Mouse (Mus musculus): ENCODE results near the gene Xkr8. TPM values are rescaled to one million over a fixed set of nuclear protein-coding genes. Genes with fewer than 3 reads are reported as not detected.

The Xkr8 gene
- polyA plus RNA-seq, 1 experiment from 2014 or later, result 6.6 TPM

GRCm38 (mm10) chr4:132760296-132760695 is 27.9 kb upstream of the Xkr8 start:
- no peak overlapping the region for H3K27ac ChIP-seq (ENCODE audit: low read length)
- no peak overlapping the region for H3K4me3 ChIP-seq (ENCODE audit: low read length)
- H3K9ac ChIP-seq (ENCODE audit: low read length), result no peak overlapping the region
- H3K4me1 ChIP-seq (replicated peaks; ENCODE audit: control insufficient read depth, insufficient read depth, low read length), result peaks cover 4% of the 10 kb centered on the region
- H3K27me3 ChIP-seq (ENCODE audit: control insufficient read depth, insufficient read depth, low read depth, low read length), result peaks cover 7% of the 10 kb centered on the region
- H3K9me3 ChIP-seq (ENCODE audit: control insufficient read depth, low read length), result no peaks in the 10 kb centered on the region
- H3K4me2 ChIP-seq (ENCODE audit: low read depth, low read length), result no peak overlapping the region
- no peaks in the 10 kb centered on the region for H3K36me3 ChIP-seq (ENCODE audit: control insufficient read depth, insufficient read depth, low read length)
- ATAC-seq (ENCODE audit: low read depth), result no peak
- WGBS, result 32% methylated on average over 3 of the region's 3 CpGs

- WGBS, result 74% methylated on average over 7 of the region's 7 CpGs
Observed at GRCm38 (mm10) chr4:132757633-132758351, 25.4 kb upstream of the Xkr8 start.

GRCm38 (mm10) chr4:132756974-132757373 is 24.6 kb upstream of the Xkr8 start, which contains the start of gene Smpdl3b:
Gene Smpdl3b (minus strand): TSS chr4:132757252.
- ATAC-seq (ENCODE audit: low read depth), result peak; percentile 92
- H3K9ac ChIP-seq (ENCODE audit: low read length), result peak within 1 kb of the TSS; percentile 70
- H3K4me3 ChIP-seq (ENCODE audit: low read length), result peak within 1 kb of the TSS; percentile 63
- H3K36me3 ChIP-seq (ENCODE audit: control insufficient read depth, insufficient read depth, low read length), result no peaks in the 10 kb centered on the region
- no peaks in the 10 kb centered on the region for H3K9me3 ChIP-seq (ENCODE audit: control insufficient read depth, low read length)
- WGBS, result 1% methylated on average over 22 of the region's 22 CpGs
- no peak within 1 kb of the TSS for H3K27ac ChIP-seq (ENCODE audit: low read length)
- H3K27me3 ChIP-seq (ENCODE audit: control insufficient read depth, insufficient read depth, low read depth, low read length), result peaks cover 7% of the 10 kb centered on the region
- peak within 1 kb of the TSS; percentile 98 for H3K4me2 ChIP-seq (ENCODE audit: low read depth, low read length)
- H3K4me1 ChIP-seq (replicated peaks; ENCODE audit: control insufficient read depth, insufficient read depth, low read length), result peaks cover 4% of the 10 kb centered on the region

More at GRCm38 (mm10) chr4:132757633-132758351, 25.4 kb upstream of the Xkr8 start:
- ATAC-seq (ENCODE audit: low read depth), result no peak
- no peak overlapping the region for H3K27ac ChIP-seq (ENCODE audit: low read length)
- no peaks in the 10 kb centered on the region for H3K9me3 ChIP-seq (ENCODE audit: control insufficient read depth, low read length)
- no peak overlapping the region for H3K4me2 ChIP-seq (ENCODE audit: low read depth, low read length)
- no peak overlapping the region for H3K9ac ChIP-seq (ENCODE audit: low read length)
- H3K4me3 ChIP-seq (ENCODE audit: low read length), result no peak overlapping the region
- peaks cover 7% of the 10 kb centered on the region for H3K27me3 ChIP-seq (ENCODE audit: control insufficient read depth, insufficient read depth, low read depth, low read length)
- H3K36me3 ChIP-seq (ENCODE audit: control insufficient read depth, insufficient read depth, low read length), result no peaks in the 10 kb centered on the region
- H3K4me1 ChIP-seq (replicated peaks; ENCODE audit: control insufficient read depth, insufficient read depth, low read length), result peaks cover 4% of the 10 kb centered on the region

GRCm38 (mm10) chr4:132752992-132753391 is 20.6 kb upstream of the Xkr8 start:
- no peaks in the 10 kb centered on the region for H3K36me3 ChIP-seq (ENCODE audit: control insufficient read depth, insufficient read depth, low read length)
- WGBS, result 43% methylated on average over 6 of the region's 6 CpGs
- peak; percentile 71 for ATAC-seq (ENCODE audit: low read depth)

GRCm38 (mm10) chr4:132749258-132749982 is 17.1 kb upstream of the Xkr8 start:
- no peak overlapping the region for H3K9ac ChIP-seq (ENCODE audit: low read length)
- 76% methylated on average over 6 of the region's 6 CpGs for WGBS
- H3K4me1 ChIP-seq (replicated peaks; ENCODE audit: control insufficient read depth, insufficient read depth, low read length), result no peaks in the 10 kb centered on the region
- no peak overlapping the region for H3K4me3 ChIP-seq (ENCODE audit: low read length)
- no peak overlapping the region for H3K4me2 ChIP-seq (ENCODE audit: low read depth, low read length)
- H3K36me3 ChIP-seq (ENCODE audit: control insufficient read depth, insufficient read depth, low read length), result no peaks in the 10 kb centered on the region
- no peak overlapping the region for H3K27ac ChIP-seq (ENCODE audit: low read length)
- no peak for ATAC-seq (ENCODE audit: low read depth)
- no peaks in the 10 kb centered on the region for H3K27me3 ChIP-seq (ENCODE audit: control insufficient read depth, insufficient read depth, low read depth, low read length)
- no peaks in the 10 kb centered on the region for H3K9me3 ChIP-seq (ENCODE audit: control insufficient read depth, low read length)

More at GRCm38 (mm10) chr4:132752992-132753391, 20.6 kb upstream of the Xkr8 start:
- Histone ChIP-seq H3K9ac (ENCODE audit: low read length) (no peak overlapping the region), H3K4me2 (ENCODE audit: low read depth, low read length) (no peak overlapping the region), H3K27ac (ENCODE audit: low read length) (no peak overlapping the region), H3K9me3 (ENCODE audit: control insufficient read depth, low read length) (no peaks in the 10 kb centered on the region), H3K4me1 (replicated peaks; ENCODE audit: control insufficient read depth, insufficient read depth, low read length) (peaks cover 4% of the 10 kb centered on the region), H3K4me3 (ENCODE audit: low read length) (no peak overlapping the region), H3K27me3 (ENCODE audit: control insufficient read depth, insufficient read depth, low read depth, low read length) (peaks cover 7% of the 10 kb centered on the region)

- H3K36me3 ChIP-seq (ENCODE audit: control insufficient read depth, insufficient read depth, low read length), result no peaks in the 10 kb centered on the region
- ATAC-seq (ENCODE audit: low read depth), result no peak
- WGBS, result 93% methylated on average over 4 of the region's 4 CpGs
- no peaks in the 10 kb centered on the region for H3K27me3 ChIP-seq (ENCODE audit: control insufficient read depth, insufficient read depth, low read depth, low read length)
- no peak overlapping the region for H3K9ac ChIP-seq (ENCODE audit: low read length)
- H3K27ac ChIP-seq (ENCODE audit: low read length), result no peak overlapping the region
- no peaks in the 10 kb centered on the region for H3K4me1 ChIP-seq (replicated peaks; ENCODE audit: control insufficient read depth, insufficient read depth, low read length)
- no peak overlapping the region for H3K4me3 ChIP-seq (ENCODE audit: low read length)
- no peaks in the 10 kb centered on the region for H3K9me3 ChIP-seq (ENCODE audit: control insufficient read depth, low read length)
- H3K4me2 ChIP-seq (ENCODE audit: low read depth, low read length), result no peak overlapping the region
Observed at GRCm38 (mm10) chr4:132748778-132749177, 16.4 kb upstream of the Xkr8 start.

GRCm38 (mm10) chr4:132747664-132748259 is 15.4 kb upstream of the Xkr8 start:
- Histone ChIP-seq H3K9ac (ENCODE audit: low read length) (peak overlapping the region; percentile 44), H3K4me1 (replicated peaks; ENCODE audit: control insufficient read depth, insufficient read depth, low read length) (no peaks in the 10 kb centered on the region), H3K27me3 (ENCODE audit: control insufficient read depth, insufficient read depth, low read depth, low read length) (no peaks in the 10 kb centered on the region), H3K27ac (ENCODE audit: low read length) (peak overlapping the region; percentile 65), H3K4me2 (ENCODE audit: low read depth, low read length) (peak overlapping the region; percentile 37), H3K4me3 (ENCODE audit: low read length) (peak overlapping the region; percentile 32), H3K36me3 (ENCODE audit: control insufficient read depth, insufficient read depth, low read length) (no peaks in the 10 kb centered on the region), H3K9me3 (ENCODE audit: control insufficient read depth, low read length) (no peaks in the 10 kb centered on the region)
- ATAC-seq (ENCODE audit: low read depth), result peak; percentile 69
- 29% methylated on average over 9 of the region's 9 CpGs for WGBS

GRCm38 (mm10) chr4:132746911-132747517 is 14.7 kb upstream of the Xkr8 start:
- ATAC-seq (ENCODE audit: low read depth), result no peak
- WGBS, result 82% methylated on average over 9 of the region's 9 CpGs
- Histone ChIP-seq H3K9ac (ENCODE audit: low read length) (no peak overlapping the region; the same call in 1 of the 2 replicates), H3K4me1 (replicated peaks; ENCODE audit: control insufficient read depth, insufficient read depth, low read length) (no peaks in the 10 kb centered on the region), H3K36me3 (ENCODE audit: control insufficient read depth, insufficient read depth, low read length) (no peaks in the 10 kb centered on the region), H3K4me2 (ENCODE audit: low read depth, low read length) (no peak overlapping the region; the same call in 1 of the 2 replicates), H3K4me3 (ENCODE audit: low read length) (no peak overlapping the region; the same call in 1 of the 2 replicates), H3K27me3 (ENCODE audit: control insufficient read depth, insufficient read depth, low read depth, low read length) (no peaks in the 10 kb centered on the region), H3K9me3 (ENCODE audit: control insufficient read depth, low read length) (no peaks in the 10 kb centered on the region), H3K27ac (ENCODE audit: low read length) (peak overlapping the region; percentile 65)

Measured in lung, embryonic 16.5 days (tissue).